Mouse (Mus musculus): Measurements from ENCODE around the gene Klrb1b.

Gene Klrb1b

GRCm38 (mm10) chr6:128826132-128826531 is at the start of gene Klrb1b, which contains the start of gene Gm44511:
TSS of gene Klrb1b (minus strand) at chr6:128826331.
TSS of gene Gm44511 (minus strand) at chr6:128826315.
- DNase-seq (ENCODE audit: low spot score in 2 of 2) = peak in 1 of 2 experiments; percentile 63

DNA sequence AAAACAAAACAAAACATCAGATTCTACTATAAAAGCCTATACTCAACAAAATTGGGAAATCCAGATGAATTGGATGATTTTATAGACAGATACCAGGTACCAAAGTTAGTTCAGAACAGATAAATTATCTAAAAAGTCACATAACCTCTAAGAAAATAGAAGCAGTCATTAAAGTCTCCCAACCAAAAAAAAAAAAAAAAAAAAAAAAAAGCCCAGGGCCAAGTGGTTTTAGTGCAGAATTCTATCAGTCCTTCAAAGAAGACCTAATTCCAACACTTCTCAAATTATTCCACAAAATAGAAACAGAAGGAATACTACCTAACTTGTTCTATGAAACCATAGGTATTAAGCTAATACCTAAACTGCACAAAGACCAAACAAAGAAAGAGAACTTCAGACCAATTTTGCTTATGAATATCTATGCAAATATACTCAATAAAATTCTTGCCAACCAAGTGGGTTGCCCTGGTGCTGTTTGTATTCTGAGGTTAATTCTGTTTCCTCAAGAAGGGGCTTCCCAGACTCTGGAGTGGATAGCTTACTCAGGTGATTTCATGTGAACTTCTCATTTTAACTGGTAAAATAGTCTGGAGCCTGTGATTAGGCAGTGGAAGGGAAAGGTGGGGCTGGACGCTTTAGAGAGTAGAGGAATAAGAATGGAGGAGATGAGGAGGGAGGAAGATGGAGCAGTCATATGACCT is 45.9 kb upstream of the Klrb1b start:
- no peak for DNase-seq (ENCODE audit: low spot score in 2 of 2)

GRCm38 (mm10) chr6:128868861-128869260 is 42.7 kb upstream of the Klrb1b start:
- DNase-seq (ENCODE audit: low spot score in 2 of 2) = no peak

GRCm38 (mm10) chr6:128857976-128858375 is 31.8 kb upstream of the Klrb1b start:
- no peak for DNase-seq (ENCODE audit: low spot score in 2 of 2)

GRCm38 (mm10) chr6:128856250-128856649 is 30.1 kb upstream of the Klrb1b start:
- DNase-seq (ENCODE audit: low spot score in 2 of 2) = peak; percentile 72 to 80

- DNase-seq (ENCODE audit: low spot score in 2 of 2) = no peak
Observed at GRCm38 (mm10) chr6:128855477-128855876, 29.3 kb upstream of the Klrb1b start.

GRCm38 (mm10) chr6:128854895-128855294 is 28.8 kb upstream of the Klrb1b start:
- no peak for DNase-seq (ENCODE audit: low spot score in 2 of 2)

GRCm38 (mm10) chr6:128854024-128854820 is 28.1 kb upstream of the Klrb1b start:
- DNase-seq (ENCODE audit: low spot score in 2 of 2) = peak; percentile 78 to 86

- no peak for DNase-seq (ENCODE audit: low spot score in 2 of 2)
Observed at GRCm38 (mm10) chr6:128852766-128853165, 26.6 kb upstream of the Klrb1b start.

GRCm38 (mm10) chr6:128851151-128851550 is 25.0 kb upstream of the Klrb1b start:
- DNase-seq (ENCODE audit: low spot score in 2 of 2) = no peak

- DNase-seq (ENCODE audit: low spot score in 2 of 2) = no peak
Observed at GRCm38 (mm10) chr6:128850671-128851070, 24.5 kb upstream of the Klrb1b start.

DNA sequence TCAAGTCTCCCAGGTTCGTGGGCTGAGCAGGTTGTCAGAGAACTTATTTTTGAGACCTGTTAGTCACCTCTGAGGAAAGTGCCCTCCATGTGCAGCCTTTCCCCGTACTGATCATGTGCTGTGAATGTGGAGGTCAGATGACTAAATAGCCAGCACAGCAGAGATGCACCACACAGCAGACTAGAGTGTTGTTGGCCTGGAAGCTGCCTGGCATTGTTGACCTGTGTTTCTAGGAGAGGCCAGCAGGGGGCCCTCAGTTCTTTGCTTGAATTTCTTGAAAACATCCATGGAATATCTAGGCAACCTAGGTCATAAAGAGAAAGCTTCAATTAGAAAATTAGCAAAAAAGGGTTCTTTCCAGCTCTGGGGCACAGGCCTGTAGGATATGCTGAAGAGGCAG is 23.8 kb upstream of the Klrb1b start:
- no peak for DNase-seq (ENCODE audit: low spot score in 2 of 2)

DNA sequence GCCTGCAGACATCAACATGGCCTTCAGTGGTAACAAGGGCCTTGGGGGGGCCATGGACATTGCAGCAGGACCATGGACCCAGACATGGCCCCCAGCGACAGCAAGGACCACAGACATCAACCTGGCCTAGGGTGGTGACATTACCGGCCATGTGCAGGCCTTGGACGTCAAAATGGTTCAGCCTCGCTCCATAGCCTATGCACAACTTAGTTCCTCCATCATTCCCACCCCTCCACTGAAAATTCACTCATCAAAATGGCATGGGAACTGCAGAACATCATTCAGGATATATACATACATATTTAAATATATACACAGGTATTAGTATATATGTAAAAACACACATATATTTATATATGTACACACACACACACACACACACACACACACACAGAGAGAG is 21.3 kb upstream of the Klrb1b start:
- no peak for DNase-seq (ENCODE audit: low spot score in 2 of 2)

DNA sequence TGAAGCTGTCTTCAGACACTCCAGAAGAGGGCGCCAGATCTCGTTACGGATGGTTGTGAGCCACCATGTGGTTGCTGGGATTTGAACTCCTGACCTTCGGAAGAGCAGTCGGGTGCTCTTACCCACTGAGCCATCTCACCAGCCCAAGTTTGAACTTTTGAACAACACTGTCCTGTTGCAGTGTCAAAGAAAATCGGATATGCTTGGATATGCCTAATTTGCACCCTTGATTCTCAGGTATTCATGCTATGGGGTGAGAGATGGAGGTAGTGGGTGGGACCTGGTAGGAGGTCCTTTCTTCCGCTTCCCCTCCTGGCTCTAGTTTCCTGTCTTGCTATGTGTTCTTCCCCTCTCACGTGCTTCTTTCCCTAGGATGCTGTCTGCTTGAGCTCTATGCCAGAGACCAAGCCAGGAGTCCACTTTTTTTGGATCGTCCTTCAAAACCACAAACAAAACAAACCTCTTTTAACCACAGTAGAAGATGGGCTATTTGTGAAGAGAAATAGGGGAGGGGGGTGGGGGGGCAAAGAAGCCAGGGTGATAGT is 19.9 kb upstream of the Klrb1b start:
- DNase-seq (ENCODE audit: low spot score in 2 of 2) = no peak

GRCm38 (mm10) chr6:128845319-128845979 is 19.3 kb upstream of the Klrb1b start:
- DNase-seq (ENCODE audit: low spot score in 2 of 2) = peak; percentile 94

- no peak for DNase-seq (ENCODE audit: low spot score in 2 of 2)
Observed at GRCm38 (mm10) chr6:128844586-128845080, 18.5 kb upstream of the Klrb1b start.

DNA sequence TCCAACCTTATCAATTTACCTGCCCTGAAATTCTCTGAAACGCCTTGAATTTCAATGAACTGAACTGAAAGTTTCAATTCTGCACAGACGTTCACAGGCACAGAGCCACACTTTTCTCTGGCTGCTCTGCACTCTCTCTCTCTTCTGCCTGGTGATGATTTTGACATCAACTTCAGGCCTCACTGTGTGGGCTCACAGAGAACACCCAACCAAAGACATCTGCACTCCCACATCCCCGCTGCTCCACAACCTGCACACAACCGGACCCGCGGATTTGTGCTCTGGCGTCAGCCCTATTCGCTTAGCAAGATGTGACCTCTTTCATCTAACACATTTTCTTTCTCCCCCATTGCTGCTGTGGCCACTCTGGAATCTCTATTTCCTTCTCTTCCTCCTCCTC is 18.0 kb upstream of the Klrb1b start:
- DNase-seq (ENCODE audit: low spot score in 2 of 2) = no peak

GRCm38 (mm10) chr6:128843479-128843992 is 17.4 kb upstream of the Klrb1b start:
- DNase-seq (ENCODE audit: low spot score in 2 of 2) = peak; percentile 75 to 79

DNA sequence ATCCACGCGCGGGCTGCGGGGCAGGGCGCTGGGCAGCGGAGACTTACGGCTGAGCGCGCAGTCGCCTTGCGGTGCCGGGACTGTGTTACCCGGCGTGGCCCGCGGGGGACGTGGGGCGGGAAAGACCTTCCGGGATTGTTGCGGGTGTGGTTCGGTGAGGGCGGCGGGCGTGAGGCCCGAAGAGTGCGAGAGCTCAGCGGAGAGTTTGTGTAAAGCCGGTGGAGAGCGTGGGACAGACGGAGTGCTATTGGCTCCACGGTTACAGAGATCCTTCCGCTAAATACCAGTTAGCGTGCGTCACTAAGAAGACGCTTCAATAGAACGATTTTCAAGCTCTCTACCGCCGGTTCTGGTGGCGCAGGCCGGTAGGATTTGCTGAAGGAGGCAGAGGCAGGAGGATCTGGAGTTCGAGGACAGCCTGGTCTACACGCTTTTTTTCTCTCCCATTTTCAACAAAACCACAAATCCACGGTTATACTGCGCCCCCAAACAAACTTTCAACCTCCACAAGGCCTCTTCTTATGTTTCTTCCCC is 16.9 kb upstream of the Klrb1b start:
- peak; percentile 93 to 94 for DNase-seq (ENCODE audit: low spot score in 2 of 2)

DNA sequence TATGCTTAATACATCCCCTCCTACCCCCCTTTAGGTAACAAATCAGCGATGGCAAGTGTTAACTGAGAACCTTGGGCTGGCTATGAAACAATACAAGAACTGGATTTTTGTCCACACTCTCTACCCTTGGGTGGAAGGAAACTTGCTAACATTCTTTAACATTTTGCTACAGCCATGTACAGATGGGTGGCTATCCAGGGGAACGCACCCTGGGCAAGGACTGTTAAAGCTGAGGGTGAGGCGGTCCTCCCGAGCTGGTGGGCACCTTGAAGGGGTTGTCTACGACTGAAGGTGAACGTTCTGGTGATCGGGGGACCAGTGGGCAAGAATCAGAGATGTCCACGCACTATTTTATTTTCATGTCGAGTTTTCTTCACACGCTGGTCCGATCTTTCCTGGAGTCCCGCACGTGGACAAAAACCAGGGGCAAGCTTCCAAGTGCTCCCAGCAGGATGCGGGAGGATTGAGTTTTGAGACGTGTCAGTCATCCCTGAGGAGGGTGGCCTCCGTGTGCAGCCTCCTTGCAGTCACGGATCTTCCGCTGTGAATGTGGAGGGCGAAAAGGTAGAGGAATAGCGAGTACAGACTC is 16.3 kb upstream of the Klrb1b start:
- DNase-seq (ENCODE audit: low spot score in 2 of 2) = no peak

All from natural killer cell, adult 2 months (primary cell).